Mouse (Mus musculus): Measurements from ENCODE around the gene Psmd9. TPM values are rescaled to one million over a fixed set of nuclear protein-coding genes. Genes with fewer than 3 reads are reported as not detected.

The Psmd9 gene
- total RNA-seq, 2 experiments from 2014 or later, result 31.4 to 39.8 TPM

- DNase-seq (ENCODE audit: low spot score in 2 of 2), result no peak
These were observed 127.1 kb downstream of the Psmd9 start for GRCm38 (mm10) chr5:123296224-123296806.

GRCm38 (mm10) chr5:123296972-123297754 lies 128.0 kb downstream of the Psmd9 start:
- no peak for DNase-seq (ENCODE audit: low spot score in 2 of 2)

DNA sequence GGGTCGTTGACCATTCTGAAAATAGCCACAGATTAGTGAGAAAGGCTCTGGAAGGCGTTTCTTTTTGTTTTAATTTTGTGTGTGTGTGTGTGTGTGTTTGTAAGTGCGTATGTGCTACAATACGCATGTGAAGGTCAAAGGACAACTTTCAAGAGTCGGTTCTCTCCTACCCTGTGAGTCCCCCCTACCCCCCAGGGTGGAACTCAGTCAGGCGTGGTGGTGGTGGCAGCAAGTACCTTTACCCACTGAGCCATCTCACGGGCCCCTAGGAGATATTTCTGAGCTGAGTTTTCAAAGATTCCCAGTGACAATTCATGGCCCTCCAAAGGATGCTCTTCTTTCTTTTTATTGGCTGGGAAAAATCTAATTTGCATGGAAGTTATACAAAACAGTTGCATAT lies 128.6 kb downstream of the Psmd9 start:
- no peak for DNase-seq (ENCODE audit: low spot score in 2 of 2)

DNA sequence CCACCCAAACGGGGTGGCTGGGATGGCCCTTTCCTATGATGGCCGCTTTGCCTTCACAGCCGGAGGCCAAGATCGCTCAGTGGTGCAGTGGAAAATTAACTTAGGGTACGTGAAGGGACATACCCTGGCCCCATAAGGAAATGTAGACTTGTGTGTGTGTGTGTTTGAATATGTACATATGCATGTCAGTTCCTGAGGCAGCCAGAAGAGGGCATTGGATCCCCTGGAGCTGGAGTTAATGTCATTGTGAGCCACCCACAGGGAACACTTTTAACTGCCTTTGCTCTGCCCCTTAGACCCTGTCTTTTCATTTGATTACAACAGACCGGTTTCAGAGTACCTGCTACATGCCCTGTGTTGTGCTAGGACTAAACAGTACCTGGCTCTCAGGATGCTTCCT lies 129.3 kb downstream of the Psmd9 start:
- no peak for DNase-seq (ENCODE audit: low spot score in 2 of 2)

Other genes with a start within 250 kb of the Psmd9 start
- 10 to 100 TPM; 58.6 to 59.2 TPM for gene Kdm2b, start 179.6 kb upstream of the Psmd9 start, total RNA-seq (2021)
- 10 to 100 TPM; 16.1 to 19.2 TPM for gene Orai1, start 154.3 kb upstream of the Psmd9 start, total RNA-seq (2021)
- gene Morn3, start 122.4 kb upstream of the Psmd9 start, total RNA-seq (2021), result under 1 TPM; 0.51 to 0.85 TPM
- gene Tmem120b, start 101.0 kb upstream of the Psmd9 start, total RNA-seq (2021), result 10 to 100 TPM; 19.6 to 24.5 TPM
- 10 to 100 TPM; 40.9 to 46.6 TPM for gene Rhof, start 36.7 kb upstream of the Psmd9 start, total RNA-seq (2021)
- gene Setd1b, start 27.2 kb upstream of the Psmd9 start, total RNA-seq (2021), result 10 to 100 TPM; 31.7 to 35.0 TPM
- gene Hpd, start 13.3 kb downstream of the Psmd9 start, total RNA-seq (2021), result under 1 TPM in 1 of 2 experiments, not detected in 1; 0.55 TPM
- 1 to 10 TPM; 5.4 to 7.3 TPM for gene Wdr66, start 82.7 kb downstream of the Psmd9 start, total RNA-seq (2021)
- 10 to 100 TPM; 72.7 to 78.5 TPM for gene Bcl7a, start 174.4 kb downstream of the Psmd9 start, total RNA-seq (2021)
- 10 to 100 TPM; 22.3 to 22.7 TPM for gene Mlxip, start 225.4 kb downstream of the Psmd9 start, total RNA-seq (2021)

Data from layer of hippocampus, postnatal 10 days (tissue).